Mouse (Mus musculus): ENCODE measurements around the gene Sarnp.

Sarnp gene

DNA sequence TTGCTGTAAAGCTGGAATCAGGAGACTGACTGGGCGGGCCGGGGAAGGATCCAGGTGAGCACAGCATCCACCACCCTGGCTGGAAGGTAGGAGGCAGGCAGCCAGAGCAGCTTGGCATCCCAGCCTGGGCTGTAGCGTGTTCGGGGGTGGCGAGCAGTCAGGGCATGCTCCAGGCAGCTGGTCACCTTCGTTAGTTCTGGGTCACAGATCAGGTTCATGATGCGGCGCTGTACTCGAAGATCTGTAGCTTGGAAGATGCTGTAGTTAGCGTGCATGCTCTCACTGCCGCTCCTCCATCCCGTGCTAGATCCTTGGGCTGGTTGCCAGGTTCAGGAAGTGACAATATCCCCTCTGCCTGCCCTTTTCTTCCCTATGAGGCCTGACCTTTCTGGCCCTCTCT, 96.6 kb downstream of the Sarnp start:
- no peak for DNase-seq (ENCODE audit: low read depth, low spot score)

DNA sequence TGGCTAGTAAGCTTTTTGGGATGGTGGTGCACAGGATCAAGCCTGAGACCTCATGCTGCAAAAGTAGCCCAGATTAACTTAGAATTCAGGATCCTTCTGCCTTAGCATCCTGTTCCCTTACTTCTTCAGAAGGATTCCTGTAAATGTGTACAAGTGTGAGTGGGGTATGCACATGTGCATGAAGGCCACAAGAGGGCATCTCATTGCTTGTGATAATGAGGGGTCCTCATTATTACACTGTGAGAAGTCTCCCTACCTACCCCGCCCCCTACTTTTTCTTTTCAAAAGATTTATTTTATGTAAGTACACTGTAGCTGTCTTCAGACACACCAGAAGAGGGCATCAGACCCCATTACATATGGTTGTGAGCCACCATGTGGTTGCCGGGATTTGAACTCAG, 98.4 kb downstream of the Sarnp start:
- no peak for DNase-seq (ENCODE audit: low read depth, low spot score)

DNA sequence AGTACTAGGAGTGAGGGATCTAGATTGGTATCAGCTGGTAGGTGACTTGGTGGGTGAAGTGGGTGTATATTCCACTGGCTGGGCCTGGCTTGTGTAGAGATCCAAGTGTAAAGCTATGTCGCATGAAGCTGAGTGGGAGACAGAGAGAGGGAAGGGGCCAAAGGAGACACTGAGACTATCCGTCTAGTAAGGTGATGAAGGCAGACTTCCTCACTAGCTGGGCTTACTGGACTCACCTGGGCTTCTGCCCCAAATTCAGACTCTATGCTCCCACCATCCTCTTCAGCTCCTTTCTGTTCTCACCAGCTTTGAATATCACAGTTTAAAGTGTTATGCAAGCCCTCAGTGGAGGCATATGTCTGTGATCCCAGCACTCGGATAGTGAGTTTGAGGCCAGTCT, 99.5 kb downstream of the Sarnp start:
- DNase-seq (ENCODE audit: low read depth, low spot score): no peak

DNA sequence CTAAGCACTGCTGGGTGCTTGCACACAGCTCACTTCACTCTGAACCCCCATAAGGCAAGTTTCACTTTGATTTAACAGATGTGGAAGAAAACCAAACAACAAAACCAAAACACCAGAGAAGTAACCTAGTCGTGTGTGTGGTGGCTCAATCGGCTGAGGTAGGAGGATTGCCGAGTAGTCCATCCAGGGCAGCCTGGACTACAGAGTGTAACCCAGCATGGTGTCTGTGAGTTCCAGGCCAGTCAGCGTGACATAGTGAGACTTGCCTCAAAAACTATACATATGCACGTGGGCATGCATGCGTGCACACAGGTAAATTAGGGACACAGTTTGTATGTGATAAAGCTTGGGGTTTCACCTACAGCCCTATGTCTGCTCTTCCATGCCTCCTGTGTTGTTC, 100.3 kb downstream of the Sarnp start:
- no peak for DNase-seq (ENCODE audit: low read depth, low spot score)

DNA sequence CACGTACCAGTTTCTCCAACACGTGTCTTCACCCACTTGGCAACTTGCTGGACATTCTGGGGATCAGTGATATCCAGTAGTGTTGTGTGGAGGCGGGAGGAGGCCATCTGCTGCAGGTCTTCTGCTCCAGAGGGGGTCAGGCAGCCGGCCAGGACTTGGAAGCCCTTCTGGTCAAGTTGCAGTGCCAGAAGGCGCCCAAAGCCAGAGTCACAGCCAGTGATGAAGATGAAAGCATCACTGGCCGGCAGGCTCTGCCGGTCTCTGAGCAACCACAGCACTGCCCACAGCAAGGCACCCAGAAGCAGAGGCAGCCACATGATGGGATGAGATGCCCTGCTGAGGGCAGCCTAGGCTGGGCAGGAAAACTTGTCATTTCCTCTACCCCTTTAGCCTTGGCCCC, 101.1 kb downstream of the Sarnp start:
- DNase-seq (ENCODE audit: low read depth, low spot score): no peak

DNA sequence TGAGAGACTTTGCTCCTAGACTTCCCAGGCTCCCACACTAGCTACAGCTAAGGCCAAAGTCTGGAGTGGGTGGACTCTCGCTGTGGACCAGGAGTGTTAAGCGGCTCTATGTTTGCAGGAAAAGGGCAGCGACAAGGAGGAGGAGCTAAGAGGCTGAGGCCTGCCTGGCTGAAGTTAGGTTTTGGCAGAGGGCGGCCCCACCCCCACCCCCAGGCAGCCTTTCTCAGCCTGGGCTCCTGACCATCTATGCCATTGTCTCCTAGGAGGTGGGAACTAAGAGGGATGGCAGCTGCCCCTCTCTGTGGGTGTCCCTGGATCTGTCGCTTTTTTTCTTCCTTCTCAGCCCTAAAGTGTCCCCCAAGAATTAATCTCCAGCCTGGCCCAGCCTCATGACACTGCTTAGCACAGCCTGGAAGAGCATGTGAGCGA, 102.1 kb downstream of the Sarnp start:
- DNase-seq (ENCODE audit: low read depth, low spot score): no peak

DNA sequence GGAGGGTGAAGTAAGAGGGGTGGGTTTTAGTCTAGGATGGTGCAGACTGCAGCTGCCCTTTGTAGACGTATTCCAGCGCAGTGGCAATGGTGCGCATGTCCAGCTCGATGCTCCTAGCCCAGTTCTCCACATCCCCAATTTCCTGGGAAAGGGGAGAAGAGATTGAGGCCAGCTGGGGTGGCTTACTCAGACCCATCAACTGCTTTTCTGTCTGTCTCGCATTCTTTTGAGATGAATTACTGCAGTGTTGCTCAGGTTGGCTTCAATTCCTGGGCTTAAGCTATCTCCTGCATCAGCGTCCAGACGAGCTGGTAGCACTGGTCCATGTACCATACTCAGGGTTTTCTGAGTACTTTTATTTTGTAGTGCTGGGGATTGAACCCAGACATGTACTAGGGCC, 102.8 kb downstream of the Sarnp start:
- DNase-seq (ENCODE audit: low read depth, low spot score): no peak

DNA sequence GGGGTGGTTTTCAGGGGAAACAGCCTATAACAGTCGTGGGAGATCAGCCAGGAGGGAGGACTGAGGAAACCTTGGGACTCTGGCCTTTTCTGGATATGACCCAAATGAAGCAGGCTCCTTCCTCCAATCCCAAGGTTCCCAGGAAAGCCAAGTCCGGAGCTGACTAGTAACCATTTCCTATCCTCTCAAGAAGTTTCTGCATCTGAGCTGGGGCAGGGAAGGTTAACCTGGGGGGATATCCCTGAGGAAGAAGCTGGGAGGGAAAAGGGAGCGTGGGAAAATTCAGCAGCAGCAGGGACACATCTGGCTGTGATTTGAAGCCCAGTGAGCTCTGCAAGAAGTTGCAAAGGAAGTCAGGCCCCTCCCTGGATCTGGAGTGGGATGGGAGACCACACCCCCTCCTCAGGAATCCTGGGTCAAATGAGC, 103.6 kb downstream of the Sarnp start:
- DNase-seq (ENCODE audit: low read depth, low spot score): no peak

DNA sequence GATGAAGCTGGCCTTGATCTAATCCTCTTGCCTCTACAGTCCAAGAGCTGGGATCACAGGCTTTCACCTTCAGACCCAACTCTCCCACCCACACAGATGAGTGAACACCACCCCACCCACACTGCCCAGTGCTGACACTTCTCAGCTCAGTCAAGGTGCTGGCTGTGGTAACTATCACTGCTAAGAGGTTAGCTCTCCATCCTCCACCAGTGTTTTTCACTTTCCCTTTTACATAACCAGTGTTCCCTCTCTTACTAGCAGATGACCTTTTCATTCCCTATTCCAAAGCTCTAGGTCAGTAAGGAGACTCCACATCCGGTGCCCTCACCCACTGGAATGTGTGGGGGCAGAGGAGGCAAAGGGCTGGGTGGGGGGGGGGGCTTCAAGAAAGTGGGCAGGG, 104.1 kb downstream of the Sarnp start:
- no peak for DNase-seq (ENCODE audit: low read depth, low spot score)

DNA sequence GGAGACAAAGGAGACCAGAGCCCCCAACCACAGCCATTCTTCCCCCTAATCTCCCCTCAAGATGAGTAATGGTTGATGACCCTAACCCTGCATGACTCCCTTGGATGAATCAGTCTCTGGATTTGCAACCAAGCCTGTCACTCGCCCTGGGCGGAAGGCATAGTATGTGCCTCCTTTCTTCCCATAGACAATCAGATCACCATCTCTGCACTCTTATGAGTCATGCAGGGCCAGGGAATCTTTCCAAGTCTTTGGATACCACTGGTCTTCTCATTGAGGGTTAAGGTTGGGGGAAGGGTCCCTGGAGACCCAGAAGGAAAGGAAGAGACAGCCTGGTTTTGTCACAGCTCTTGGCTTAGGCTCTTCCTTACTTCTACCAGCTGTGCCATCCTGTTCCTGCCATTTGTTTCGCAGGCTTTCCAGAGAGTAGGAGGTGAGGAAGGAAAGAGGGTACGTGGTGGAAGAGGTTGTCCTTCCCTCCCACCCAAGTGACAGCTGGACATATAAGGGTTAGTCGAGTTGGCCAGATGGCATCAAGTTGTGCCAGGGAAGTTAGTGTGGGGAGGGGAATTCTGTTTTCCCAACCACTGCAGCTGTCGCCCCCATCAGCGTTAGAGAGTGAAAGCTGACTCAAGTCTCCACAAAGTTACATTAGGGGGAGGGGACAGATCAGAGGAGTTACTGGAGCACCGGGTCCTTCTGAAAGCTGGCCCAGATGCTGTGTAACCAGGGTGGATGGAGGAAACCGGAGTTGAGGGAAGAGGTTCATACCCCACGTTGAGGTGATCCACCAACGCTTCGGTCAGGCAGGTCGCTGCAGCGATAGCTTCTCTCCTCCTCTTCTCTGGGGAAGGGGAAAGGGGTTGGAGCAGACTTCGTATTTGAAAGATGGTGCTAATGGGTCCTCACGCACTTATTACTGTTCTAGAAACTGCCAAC, 105.0 kb downstream of the Sarnp start:
- DNase-seq (ENCODE audit: low read depth, low spot score): no peak

DNA sequence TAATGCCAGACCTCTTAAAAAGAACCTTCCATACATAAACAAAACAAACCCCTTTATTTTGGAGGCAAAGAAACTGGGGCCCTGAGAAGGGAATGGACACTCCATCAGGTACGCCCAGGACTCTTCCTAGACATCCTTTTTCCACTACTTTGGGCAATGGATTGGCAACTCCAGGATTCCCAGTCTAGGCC, 105.6 kb downstream of the Sarnp start, which contains the start of gene Rdh5:
Rdh5 (minus strand) TSS at position 67 of the 191 bp plus-strand sequence.
- no peak for DNase-seq (ENCODE audit: low read depth, low spot score)

DNA sequence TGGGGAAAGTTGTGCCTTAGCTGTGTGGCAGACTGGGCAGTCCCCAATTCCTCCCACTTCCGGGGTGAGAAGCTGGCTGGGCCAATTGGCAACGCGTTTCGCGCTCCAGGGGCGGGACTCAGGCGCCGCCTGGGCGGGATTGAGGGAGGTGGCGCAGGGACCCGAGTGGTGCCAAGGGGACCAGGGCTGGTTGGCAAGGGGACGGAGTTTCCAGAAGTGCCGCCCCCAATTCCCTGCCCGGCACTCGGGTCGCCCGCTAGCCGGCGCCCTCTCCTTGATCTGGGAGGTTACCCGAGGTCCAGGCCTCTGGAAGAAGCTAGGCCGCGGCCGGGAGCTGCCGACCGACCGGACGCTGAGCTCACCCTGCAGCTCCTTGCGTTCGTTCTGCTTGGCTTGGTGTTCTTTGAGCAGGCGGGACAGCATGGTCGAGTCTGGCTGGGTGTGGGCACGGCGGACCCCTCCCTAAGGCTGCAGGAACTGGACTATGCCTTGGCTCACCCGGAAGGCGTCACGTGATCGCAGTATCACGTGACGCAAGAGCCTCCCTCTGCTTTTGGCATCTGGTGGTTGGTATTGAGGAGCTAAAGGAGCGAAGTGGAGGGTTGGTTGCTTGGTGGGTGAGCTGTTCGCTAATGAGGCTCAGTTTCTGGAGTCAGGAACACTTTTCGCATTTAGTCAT, 106.0 kb downstream of the Sarnp start:
- DNase-seq (ENCODE audit: low read depth, low spot score): peak; percentile 90

DNA sequence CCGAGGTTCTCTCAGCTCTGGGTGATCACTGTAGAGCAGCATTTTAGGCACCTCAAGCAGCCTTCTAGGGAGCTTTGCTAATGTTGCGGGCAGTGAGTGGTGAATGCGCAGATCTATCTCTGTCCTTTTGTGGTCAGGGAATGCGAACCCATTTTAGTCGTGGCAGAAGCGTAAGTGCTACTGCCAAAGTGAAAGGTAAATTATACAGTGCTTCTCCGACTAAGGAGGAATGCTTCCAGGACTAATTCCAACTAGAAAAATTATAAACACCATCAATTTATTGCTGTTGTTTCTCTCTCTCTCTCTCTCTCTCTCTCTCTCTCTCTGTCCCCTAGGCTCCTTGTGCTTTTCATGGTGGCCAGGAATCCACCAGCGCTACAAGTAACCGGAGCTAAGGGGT, 106.8 kb downstream of the Sarnp start, which contains the start of gene Bloc1s1:
Bloc1s1 (minus strand) TSS at position 101 of the 400 bp plus-strand sequence.
- no peak for DNase-seq (ENCODE audit: low read depth, low spot score)
